Mouse (Mus musculus): ENCODE data around the gene Myh7. TPM values are rescaled to one million over a fixed set of nuclear protein-coding genes. Genes with fewer than 3 reads are reported as not detected.

Gene Myh7
- polyA plus RNA-seq, 1 experiment from 2014 or later, result 0.18 TPM

- Histone ChIP-seq H3K27ac (ENCODE audit: low read depth) (no peak overlapping the region), H3K9me3 (ENCODE audit: low read length) (no peaks in the 10 kb centered on the region), H3K36me3 (replicated peaks; ENCODE audit: insufficient read depth, low read length) (no peaks in the 10 kb centered on the region), H3K4me2 (ENCODE audit: low read depth, low read length) (peak overlapping the region; percentile 66), H3K4me1 (ENCODE audit: insufficient read depth) (peaks cover 11% of the 10 kb centered on the region), H3K27me3 (ENCODE audit: insufficient read depth, low read length) (peaks cover 50% of the 10 kb centered on the region), H3K4me3 (ENCODE audit: low read depth, low read length) (peak overlapping the region; percentile 37), H3K9ac (replicated peaks) (no peak overlapping the region; the same call in 1 of the 2 replicates)
- 2% methylated on average over 50 of the region's 58 CpGs for WGBS (ENCODE audit: insufficient replicate concordance)
- DNase-seq, result no peak
- no peak for ATAC-seq
- no peak for TF ChIP-seq EP300 (IDR thresholded peaks at IDR 0.05; ENCODE audit: low read depth)
- TF ChIP-seq CTCF (IDR thresholded peaks at IDR 0.05; ENCODE audit: low read depth), result no peak
Observed at GRCm38 (mm10) chr14:54926401-54927158, 67.8 kb downstream of the Myh7 start.

- ATAC-seq, result peak; percentile 13; the same call in 1 of the 2 replicates
- DNase-seq, result peak; percentile 26
- Histone ChIP-seq H3K9me3 (ENCODE audit: low read length) (no peaks in the 10 kb centered on the region), H3K4me1 (ENCODE audit: insufficient read depth) (peaks cover 11% of the 10 kb centered on the region), H3K4me2 (ENCODE audit: low read depth, low read length) (peak within 1 kb of the TSS; percentile 66), H3K36me3 (replicated peaks; ENCODE audit: insufficient read depth, low read length) (no peaks in the 10 kb centered on the region), H3K27ac (ENCODE audit: low read depth) (no peak within 1 kb of the TSS), H3K4me3 (ENCODE audit: low read depth, low read length) (peak within 1 kb of the TSS; percentile 37), H3K27me3 (ENCODE audit: insufficient read depth, low read length) (peaks cover 50% of the 10 kb centered on the region), H3K9ac (replicated peaks) (no peak within 1 kb of the TSS; the same call in 1 of the 2 replicates)
- 7% methylated on average over 56 of the region's 57 CpGs for WGBS (ENCODE audit: insufficient replicate concordance)
- TF ChIP-seq EP300 (IDR thresholded peaks at IDR 0.05; ENCODE audit: low read depth), result no peak
- no peak for TF ChIP-seq CTCF (IDR thresholded peaks at IDR 0.05; ENCODE audit: low read depth)
Observed at GRCm38 (mm10) chr14:54925349-54926342, 68.8 kb downstream of the Myh7 start, which contains the start of gene Efs. TSS of gene Efs (minus strand) at chr14:54926126.

- Histone ChIP-seq H3K36me3 (replicated peaks; ENCODE audit: insufficient read depth, low read length) (no peaks in the 10 kb centered on the region), H3K4me3 (ENCODE audit: low read depth, low read length) (no peak overlapping the region), H3K9me3 (ENCODE audit: low read length) (no peaks in the 10 kb centered on the region), H3K27ac (ENCODE audit: low read depth) (no peak overlapping the region), H3K27me3 (ENCODE audit: insufficient read depth, low read length) (peaks cover 50% of the 10 kb centered on the region), H3K4me2 (ENCODE audit: low read depth, low read length) (no peak overlapping the region), H3K4me1 (ENCODE audit: insufficient read depth) (peaks cover 11% of the 10 kb centered on the region), H3K9ac (replicated peaks) (no peak overlapping the region)
- DNase-seq, result no peak
- 56% methylated on average over 7 of the region's 7 CpGs for WGBS (ENCODE audit: insufficient replicate concordance)
- TF ChIP-seq EP300 (IDR thresholded peaks at IDR 0.05; ENCODE audit: low read depth), result no peak
- TF ChIP-seq CTCF (IDR thresholded peaks at IDR 0.05; ENCODE audit: low read depth), result no peak
- peak; percentile 76 for ATAC-seq
Observed at GRCm38 (mm10) chr14:54924641-54925348, 69.6 kb downstream of the Myh7 start.

MicroRNA genes within 50 kb of the gene (microRNA counts, 519-probe panel; counts per million panel counts)
- not detected for microRNA mmu-miR-208a
- microRNA mmu-miR-208b, result not detected

Small RNA genes within 50 kb of the gene (microRNA-seq; reads per million reads assigned to microRNA genes)
- gene Mir208a (4.9 reads per million, percentile 7 among the genes with 10 or more reads in this experiment), gene Mir208b (52.3 reads per million, percentile 37 among the genes with 10 or more reads in this experiment)

Other genes starting within 250 kb of the Myh7 start
- 2.2 and 2.8 TPM in 2 replicates for gene Slc7a8, start 212.7 kb downstream of the Myh7 start, polyA plus RNA-seq (2015; fragmentation: Nextera tagmentation; extraction: Ambion mirVana)
- gene Rnf212b, start 180.5 kb downstream of the Myh7 start, polyA plus RNA-seq (2015; fragmentation: Nextera tagmentation; extraction: Ambion mirVana), result not detected in 2 replicates
- gene Homez, start 123.7 kb downstream of the Myh7 start, polyA plus RNA-seq (2015; fragmentation: Nextera tagmentation; extraction: Ambion mirVana), result 3.9 and 4.0 TPM in 2 replicates
- 0.85 and 0.99 TPM in 2 replicates for gene Ppp1r3e, start 117.1 kb downstream of the Myh7 start, polyA plus RNA-seq (2015; fragmentation: Nextera tagmentation; extraction: Ambion mirVana)
- gene Bcl2l2, start 111.2 kb downstream of the Myh7 start, polyA plus RNA-seq (2015; fragmentation: Nextera tagmentation; extraction: Ambion mirVana), result 1.1 and 1.4 TPM in 2 replicates
- gene Gm20521, start 111.2 kb downstream of the Myh7 start, polyA plus RNA-seq (2015; fragmentation: Nextera tagmentation; extraction: Ambion mirVana), result 0.11 and 0.19 TPM in 2 replicates
- gene Pabpn1, start 102.1 kb downstream of the Myh7 start, polyA plus RNA-seq (2015; fragmentation: Nextera tagmentation; extraction: Ambion mirVana), result 38.2 and 46.6 TPM in 2 replicates
- 1.1 TPM in 2 replicates for gene Slc22a17, start 81.5 kb downstream of the Myh7 start, polyA plus RNA-seq (2015; fragmentation: Nextera tagmentation; extraction: Ambion mirVana)
- gene Efs, start 68.5 kb downstream of the Myh7 start, polyA plus RNA-seq (2015; fragmentation: Nextera tagmentation; extraction: Ambion mirVana), result 0.21 and 0.26 TPM in 2 replicates
- gene Il25, start 61.9 kb downstream of the Myh7 start, polyA plus RNA-seq (2015; fragmentation: Nextera tagmentation; extraction: Ambion mirVana), result not detected in 2 replicates
- gene Cmtm5, start 58.4 kb downstream of the Myh7 start, polyA plus RNA-seq (2015; fragmentation: Nextera tagmentation; extraction: Ambion mirVana), result 0.17 TPM in 1 of 2 replicates, not detected in the other
- gene Myh6, start 27.7 kb downstream of the Myh7 start, polyA plus RNA-seq (2015; fragmentation: Nextera tagmentation; extraction: Ambion mirVana), result 0.36 TPM in 2 replicates
- gene Gm17428, start 17.7 kb downstream of the Myh7 start, polyA plus RNA-seq (2015; fragmentation: Nextera tagmentation; extraction: Ambion mirVana), result not detected in 2 replicates
- 30.6 and 32.0 TPM in 2 replicates for gene Ngdn, start 20.8 kb upstream of the Myh7 start, polyA plus RNA-seq (2015; fragmentation: Nextera tagmentation; extraction: Ambion mirVana)
- gene Zfhx2, start 97.7 kb upstream of the Myh7 start, polyA plus RNA-seq (2015; fragmentation: Nextera tagmentation; extraction: Ambion mirVana), result 0.78 and 1.0 TPM in 2 replicates
- 5.9 and 7.0 TPM in 2 replicates for gene Thtpa, start 100.2 kb upstream of the Myh7 start, polyA plus RNA-seq (2015; fragmentation: Nextera tagmentation; extraction: Ambion mirVana)
- 7.8 and 9.6 TPM in 2 replicates for gene Ap1g2, start 112.0 kb upstream of the Myh7 start, polyA plus RNA-seq (2015; fragmentation: Nextera tagmentation; extraction: Ambion mirVana)
- gene Jph4, start 122.3 kb upstream of the Myh7 start, polyA plus RNA-seq (2015; fragmentation: Nextera tagmentation; extraction: Ambion mirVana), result not detected in 2 replicates
- gene Dhrs2, start 227.4 kb upstream of the Myh7 start, polyA plus RNA-seq (2015; fragmentation: Nextera tagmentation; extraction: Ambion mirVana), result not detected in 2 replicates